Mouse (Mus musculus): ENCODE measurements around the gene Hyal3. TPM values are rescaled to one million over a fixed set of nuclear protein-coding genes. Genes with fewer than 3 reads are reported as not detected.

Hyal3 gene
- polyA plus RNA-seq, 1 experiment from 2014 or later = 1.2 TPM

DNA sequence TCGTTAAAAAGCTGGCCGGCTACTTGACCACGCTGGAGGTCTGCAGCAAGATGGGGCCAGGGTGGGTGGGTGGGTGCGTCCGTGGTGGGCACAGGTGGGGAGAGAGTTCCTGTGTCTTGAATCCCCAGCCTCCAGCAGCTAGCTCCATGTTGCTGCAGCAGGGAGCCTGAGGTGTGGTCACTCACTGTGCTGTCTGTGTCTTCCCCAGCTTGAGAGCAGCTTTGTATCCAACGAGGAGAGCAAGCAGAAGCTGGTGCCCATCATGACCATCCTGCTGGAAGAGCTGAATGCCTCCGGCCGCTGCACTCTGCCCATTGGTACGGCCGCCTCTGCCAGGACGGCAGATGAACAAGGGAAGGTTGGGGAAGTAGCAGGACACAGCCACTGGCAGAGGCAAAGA lies 37.3 kb upstream of the Hyal3 start:
- Histone ChIP-seq H3K9me3 (replicated peaks) (no peaks in the 10 kb centered on the region), H3K27ac (no peak overlapping the region), H3K4me3 (no peak overlapping the region), H3K4me2 (replicated peaks) (peak overlapping the region; percentile 83; the same call in 1 of the 2 replicates), H3K9ac (no peak overlapping the region), H3K4me1 (peaks cover 43% of the 10 kb centered on the region), H3K36me3 (peaks cover 38% of the 10 kb centered on the region), H3K27me3 (peaks cover under 1% of the 10 kb centered on the region; the same call in 1 of the 2 replicates)
- no peak for ATAC-seq (ENCODE audit: low FRiP score)
- WGBS = 89% methylated on average over 11 of the region's 11 CpGs

DNA sequence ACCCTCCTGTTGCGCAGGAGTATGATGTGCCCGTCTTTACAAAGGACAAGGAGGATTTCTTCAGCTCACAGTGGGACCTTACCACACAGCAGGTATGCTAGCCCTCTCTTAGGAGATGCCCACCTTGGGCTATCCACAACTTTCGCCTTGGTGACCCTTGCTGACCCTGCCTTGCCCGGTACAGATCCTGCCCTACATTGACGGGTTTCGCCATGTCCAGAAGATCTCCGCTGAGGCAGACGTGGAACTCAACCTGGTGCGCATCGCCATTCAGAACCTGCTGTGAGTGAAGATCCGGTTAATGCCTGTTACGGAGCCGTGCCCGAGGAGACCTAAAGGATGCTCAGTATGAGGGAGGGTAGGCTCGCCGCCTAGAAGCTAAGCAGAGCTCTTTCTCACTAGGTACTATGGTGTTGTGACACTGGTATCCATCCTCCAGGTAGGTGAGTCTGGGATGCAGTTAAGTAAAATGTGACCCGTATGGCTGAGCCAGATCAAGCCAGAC lies 36.4 kb upstream of the Hyal3 start:
- Histone ChIP-seq H3K4me3 (no peak overlapping the region), H3K9ac (no peak overlapping the region), H3K4me1 (peaks cover 43% of the 10 kb centered on the region), H3K27ac (no peak overlapping the region), H3K36me3 (peaks cover 28% of the 10 kb centered on the region), H3K9me3 (replicated peaks) (no peaks in the 10 kb centered on the region), H3K4me2 (replicated peaks) (no peak overlapping the region), H3K27me3 (peaks cover 10% of the 10 kb centered on the region)
- no peak for ATAC-seq (ENCODE audit: low FRiP score)
- 93% methylated on average over 17 of the region's 17 CpGs for WGBS

DNA sequence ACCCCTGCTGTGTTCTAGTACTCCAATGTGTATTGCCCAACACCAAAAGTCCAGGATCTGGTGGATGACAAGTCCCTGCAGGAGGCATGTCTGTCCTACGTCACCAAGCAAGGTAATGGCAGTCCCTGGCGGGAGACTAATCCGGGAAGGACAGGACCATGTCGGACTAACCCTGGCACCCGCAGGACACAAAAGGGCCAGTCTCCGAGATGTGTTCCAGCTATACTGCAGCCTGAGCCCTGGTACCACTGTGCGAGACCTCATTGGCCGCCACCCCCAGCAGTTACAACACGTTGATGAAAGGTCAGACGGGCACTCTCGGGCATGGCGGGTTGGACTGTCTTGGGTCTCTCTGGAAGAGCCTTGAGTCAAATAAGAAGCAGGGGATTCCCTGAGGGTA lies 35.9 kb upstream of the Hyal3 start:
- ATAC-seq (ENCODE audit: low FRiP score) = no peak
- H3K36me3 ChIP-seq = peaks cover 24% of the 10 kb centered on the region
- no peaks in the 10 kb centered on the region for H3K9me3 ChIP-seq (replicated peaks)
- H3K27ac ChIP-seq = no peak overlapping the region
- H3K4me2 ChIP-seq (replicated peaks) = no peak overlapping the region
- H3K4me1 ChIP-seq = peaks cover 43% of the 10 kb centered on the region
- H3K4me3 ChIP-seq = no peak overlapping the region
- H3K9ac ChIP-seq = no peak overlapping the region
- H3K27me3 ChIP-seq = peaks cover 14% of the 10 kb centered on the region
- 94% methylated on average over 12 of the region's 12 CpGs for WGBS

DNA sequence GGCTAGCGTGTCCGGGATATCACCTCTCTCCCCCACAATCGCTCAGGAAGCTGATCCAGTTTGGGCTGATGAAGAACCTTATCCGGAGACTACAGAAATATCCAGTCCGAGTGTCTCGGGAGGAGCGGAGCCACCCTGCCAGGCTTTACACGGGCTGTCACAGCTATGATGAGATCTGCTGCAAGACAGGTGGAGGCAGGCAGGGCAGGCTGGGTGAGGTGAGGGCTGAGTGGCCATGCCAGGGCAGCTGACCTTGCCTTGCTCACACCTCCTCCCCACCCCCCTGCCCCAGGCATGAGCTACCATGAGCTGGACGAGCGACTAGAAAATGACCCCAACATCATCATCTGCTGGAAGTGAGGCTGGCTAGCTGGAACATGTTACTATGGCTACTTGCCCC lies 35.4 kb upstream of the Hyal3 start:
- H3K27ac ChIP-seq = no peak overlapping the region
- H3K9me3 ChIP-seq (replicated peaks) = no peaks in the 10 kb centered on the region
- H3K36me3 ChIP-seq = peaks cover 20% of the 10 kb centered on the region
- H3K4me3 ChIP-seq = no peak overlapping the region
- no peak overlapping the region for H3K4me2 ChIP-seq (replicated peaks)
- WGBS = 86% methylated on average over 10 of the region's 10 CpGs
- ATAC-seq (ENCODE audit: low FRiP score) = no peak
- no peak overlapping the region; the same call in 1 of the 2 replicates for H3K9ac ChIP-seq
- peaks cover 43% of the 10 kb centered on the region for H3K4me1 ChIP-seq
- peaks cover 19% of the 10 kb centered on the region for H3K27me3 ChIP-seq

DNA sequence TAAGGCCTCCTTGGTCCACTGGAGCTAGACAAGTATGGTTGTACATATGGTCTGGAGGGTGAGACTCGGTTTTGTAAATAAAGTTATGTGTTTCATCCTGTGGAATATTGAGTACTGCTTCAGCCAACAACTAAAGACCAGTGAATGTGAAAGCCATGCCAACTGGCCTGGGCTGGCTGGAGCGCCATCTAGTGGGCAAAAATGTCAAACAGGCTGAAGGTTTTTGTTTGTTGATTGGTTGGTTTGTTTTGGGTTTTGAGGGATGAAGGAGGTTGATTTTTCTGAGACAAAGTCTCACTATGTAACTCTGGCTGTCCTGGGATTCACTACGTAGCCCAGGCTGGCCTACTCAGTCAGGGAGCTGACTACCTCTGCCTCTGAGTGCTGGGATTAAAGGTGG lies 35.0 kb upstream of the Hyal3 start:
- peaks cover 43% of the 10 kb centered on the region for H3K4me1 ChIP-seq
- no peak overlapping the region for H3K9ac ChIP-seq
- no peaks in the 10 kb centered on the region for H3K9me3 ChIP-seq (replicated peaks)
- H3K4me3 ChIP-seq = no peak overlapping the region
- H3K4me2 ChIP-seq (replicated peaks) = no peak overlapping the region
- peaks cover 23% of the 10 kb centered on the region for H3K27me3 ChIP-seq
- WGBS = 3% methylated on average over 3 of the region's 3 CpGs
- H3K27ac ChIP-seq = no peak overlapping the region
- peaks cover 20% of the 10 kb centered on the region for H3K36me3 ChIP-seq
- no peak for ATAC-seq (ENCODE audit: low FRiP score)

DNA sequence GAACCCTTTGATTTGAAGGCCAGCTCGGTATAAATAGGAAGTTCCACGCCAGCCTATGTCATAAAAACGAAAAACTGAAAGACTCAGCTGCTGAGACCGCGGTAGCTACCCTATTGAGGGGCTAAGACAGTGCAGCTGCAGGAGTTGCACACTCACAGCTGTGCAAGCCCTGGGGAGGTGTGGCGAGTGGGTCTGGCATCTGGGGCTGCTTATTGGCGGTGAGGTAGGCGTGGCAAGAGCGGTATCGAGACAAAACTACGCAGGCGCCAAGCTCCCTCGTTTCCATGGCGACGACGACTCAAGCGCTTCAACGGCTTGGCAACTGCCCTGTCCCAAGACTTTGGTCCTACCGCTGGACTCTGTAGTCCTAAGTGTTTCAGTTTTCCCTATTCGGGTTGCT lies 33.6 kb upstream of the Hyal3 start, which contains the start of gene Zmynd10:
TSS of gene Zmynd10 (plus strand) at position 273 of the 400 bp plus-strand sequence.
- H3K27ac ChIP-seq = peak within 1 kb of the TSS; percentile 52
- H3K27me3 ChIP-seq = peaks cover 37% of the 10 kb centered on the region
- peak within 1 kb of the TSS; percentile 46 for H3K4me2 ChIP-seq (replicated peaks)
- ATAC-seq (ENCODE audit: low FRiP score) = peak; percentile 66
- peak within 1 kb of the TSS; percentile 33; the same call in 1 of the 2 replicates for H3K9ac ChIP-seq
- H3K4me3 ChIP-seq = peak within 1 kb of the TSS; percentile 7; the same call in 1 of the 2 replicates
- peaks cover 48% of the 10 kb centered on the region for H3K4me1 ChIP-seq
- H3K9me3 ChIP-seq (replicated peaks) = no peaks in the 10 kb centered on the region
- 4% methylated on average over 20 of the region's 20 CpGs for WGBS
- H3K36me3 ChIP-seq = peaks cover 20% of the 10 kb centered on the region

DNA sequence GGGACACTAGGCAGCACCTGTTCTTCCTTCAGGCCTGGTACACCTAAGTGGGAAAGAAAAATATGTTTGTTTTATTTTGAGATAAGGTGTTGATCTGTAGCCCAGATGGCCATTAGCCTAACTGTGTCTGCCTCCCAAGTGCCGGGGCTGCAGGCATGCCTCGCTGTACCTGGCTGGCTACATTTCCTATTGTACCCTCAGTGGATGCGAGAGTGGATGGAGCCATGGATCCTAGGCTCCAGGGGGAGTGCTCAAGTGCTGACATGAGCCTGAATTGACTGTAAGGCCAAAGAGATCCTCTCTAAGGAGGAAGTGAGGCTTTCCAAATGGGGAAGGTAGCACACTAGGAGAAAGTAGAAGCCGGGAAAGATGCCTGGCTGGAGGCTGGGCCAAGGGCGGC lies 32.7 kb upstream of the Hyal3 start:
- H3K9ac ChIP-seq = no peak overlapping the region
- H3K27me3 ChIP-seq = peaks cover 46% of the 10 kb centered on the region
- peaks cover 20% of the 10 kb centered on the region for H3K36me3 ChIP-seq
- H3K9me3 ChIP-seq (replicated peaks) = no peaks in the 10 kb centered on the region
- 85% methylated on average over 5 of the region's 5 CpGs for WGBS
- H3K4me1 ChIP-seq = peaks cover 41% of the 10 kb centered on the region
- no peak for ATAC-seq (ENCODE audit: low FRiP score)
- H3K27ac ChIP-seq = no peak overlapping the region
- H3K4me3 ChIP-seq = no peak overlapping the region
- H3K4me2 ChIP-seq (replicated peaks) = no peak overlapping the region

DNA sequence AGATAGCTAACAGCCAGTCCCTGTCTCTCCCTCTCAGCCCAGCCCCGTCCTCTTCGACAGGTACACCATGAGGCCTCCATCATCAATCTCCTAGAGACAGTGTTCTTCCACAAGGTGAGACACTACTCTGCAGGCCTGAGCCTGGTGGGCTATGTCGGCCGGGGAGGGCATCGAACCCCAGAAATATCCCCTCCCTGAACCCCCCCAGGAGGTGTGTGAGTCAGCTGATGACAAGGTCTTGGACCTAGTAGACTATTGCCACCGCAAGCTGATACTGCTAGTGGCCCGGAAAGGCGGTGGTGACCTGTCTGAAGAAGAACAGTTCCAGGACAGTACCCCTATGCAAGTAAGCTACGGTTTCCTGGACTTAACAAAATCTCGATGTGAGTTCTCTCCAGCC lies 31.8 kb upstream of the Hyal3 start:
- Histone ChIP-seq H3K4me1 (peaks cover 43% of the 10 kb centered on the region), H3K4me3 (no peak overlapping the region), H3K36me3 (peaks cover 13% of the 10 kb centered on the region), H3K9me3 (replicated peaks) (no peaks in the 10 kb centered on the region), H3K27me3 (peaks cover 48% of the 10 kb centered on the region), H3K4me2 (replicated peaks) (no peak overlapping the region), H3K27ac (no peak overlapping the region), H3K9ac (no peak overlapping the region)
- ATAC-seq (ENCODE audit: low FRiP score) = no peak
- 87% methylated on average over 10 of the region's 10 CpGs for WGBS

DNA sequence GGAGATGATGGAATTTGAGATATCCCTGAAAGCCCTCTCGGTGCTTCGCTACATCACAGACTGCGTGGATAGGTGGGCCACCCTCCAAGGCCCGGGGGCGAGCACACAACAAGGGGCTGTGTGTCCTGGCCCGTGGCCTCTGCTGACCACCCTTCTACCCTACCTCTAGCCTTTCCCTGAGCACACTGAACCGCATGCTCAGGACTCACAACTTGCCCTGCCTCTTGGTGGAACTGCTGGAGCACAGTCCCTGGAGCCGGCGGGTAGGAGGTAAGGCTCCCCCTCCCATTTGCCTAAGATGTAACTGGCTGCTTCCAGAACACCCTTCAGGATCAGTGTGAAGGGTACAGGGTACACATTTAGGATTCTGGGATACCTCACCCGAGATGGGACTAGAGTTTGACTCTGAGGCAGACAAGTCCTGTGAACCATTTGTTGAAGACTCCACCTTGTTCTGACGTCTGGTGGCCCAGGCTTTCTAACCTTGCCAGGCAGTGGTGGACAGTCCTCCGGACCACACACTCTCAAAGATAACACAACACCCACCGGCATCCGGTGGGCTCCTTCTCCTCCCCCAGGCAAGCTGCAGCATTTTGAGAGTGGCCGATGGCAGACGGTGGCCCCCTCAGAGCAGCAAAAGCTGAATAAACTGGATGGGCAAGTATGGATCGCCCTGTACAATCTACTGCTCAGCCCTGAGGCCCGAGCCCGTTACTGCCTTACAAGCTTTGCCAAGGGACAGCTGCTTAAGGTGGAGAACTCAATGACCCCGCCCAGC lies 31.1 kb upstream of the Hyal3 start:
- no peak overlapping the region for H3K4me3 ChIP-seq
- 81% methylated on average over 20 of the region's 20 CpGs for WGBS
- no peak for ATAC-seq (ENCODE audit: low FRiP score)
- peaks cover 48% of the 10 kb centered on the region for H3K27me3 ChIP-seq
- H3K4me1 ChIP-seq = peaks cover 44% of the 10 kb centered on the region
- H3K9ac ChIP-seq = no peak overlapping the region
- H3K4me2 ChIP-seq (replicated peaks) = no peak overlapping the region
- no peaks in the 10 kb centered on the region for H3K9me3 ChIP-seq (replicated peaks)
- H3K36me3 ChIP-seq = peaks cover 7% of the 10 kb centered on the region
- no peak overlapping the region for H3K27ac ChIP-seq

DNA sequence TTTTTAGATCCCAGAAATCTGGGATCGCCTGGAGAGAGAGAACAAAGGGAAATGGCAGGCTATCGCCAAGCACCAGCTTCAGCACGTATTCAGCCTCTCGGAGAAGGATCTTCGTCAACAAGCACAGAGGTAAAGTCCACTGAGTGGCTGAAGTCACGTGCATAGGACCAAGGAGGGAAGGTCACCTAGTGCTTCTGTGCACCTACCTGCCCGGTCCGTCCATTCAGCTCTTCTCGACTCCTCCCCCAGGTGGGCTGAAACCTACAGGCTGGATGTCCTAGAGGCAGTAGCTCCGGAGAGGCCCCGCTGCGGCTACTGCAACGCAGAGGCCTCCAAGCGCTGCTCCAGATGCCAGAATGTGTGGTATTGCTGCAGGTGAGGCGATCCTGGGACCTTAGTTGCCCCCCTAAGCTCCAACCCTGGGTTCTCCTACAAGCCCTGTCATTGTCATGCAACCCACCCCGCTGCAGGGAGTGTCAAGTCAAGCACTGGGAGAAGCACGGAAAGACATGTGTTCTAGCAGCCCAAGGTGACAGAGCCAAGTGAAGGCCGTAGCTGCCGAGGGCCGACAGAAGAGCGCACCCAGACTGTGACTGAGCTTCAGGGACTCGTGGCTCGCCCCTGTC lies 30.0 kb upstream of the Hyal3 start:
- ATAC-seq (ENCODE audit: low FRiP score) = no peak
- peaks cover 49% of the 10 kb centered on the region for H3K4me1 ChIP-seq
- no peak overlapping the region for H3K27ac ChIP-seq

DNA sequence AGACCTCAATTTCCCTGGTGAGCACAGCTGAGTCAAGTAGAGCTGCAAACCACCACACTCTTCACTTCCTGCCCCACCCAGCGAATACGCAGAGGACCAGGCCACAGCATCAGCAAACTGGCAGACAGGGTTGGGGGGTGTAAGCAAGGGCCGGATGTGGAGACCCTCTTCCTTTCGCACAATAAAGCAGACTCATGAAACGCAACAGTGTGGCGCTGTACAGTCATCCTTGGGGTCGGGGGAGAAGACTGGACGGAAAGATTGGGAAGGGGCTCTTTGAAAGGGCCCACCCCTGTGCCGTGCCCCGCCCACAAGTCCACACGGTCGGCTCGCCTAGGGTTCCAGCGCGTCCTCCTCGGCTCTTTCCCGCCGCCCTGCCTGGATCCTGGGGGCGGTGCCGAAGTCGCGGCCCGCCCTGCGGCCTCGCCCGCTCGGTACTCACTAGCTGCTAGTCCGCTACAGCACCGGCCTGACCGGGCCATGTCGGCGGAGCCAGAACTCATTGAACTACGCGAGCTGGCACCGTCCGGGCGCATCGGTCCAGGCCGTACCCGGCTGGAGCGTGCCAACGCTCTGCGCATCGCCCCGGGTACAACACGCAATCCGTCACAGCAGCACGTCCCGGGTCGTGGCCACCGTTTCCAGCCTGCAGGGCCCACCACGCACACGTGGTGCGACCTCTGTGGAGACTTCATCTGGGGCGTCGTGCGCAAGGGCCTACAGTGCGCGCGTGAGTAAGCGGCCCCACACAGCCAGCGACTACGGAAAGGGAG lies 29.3 kb upstream of the Hyal3 start, which contains the start of gene Rassf1:
TSS of gene Rassf1 (plus strand) at position 439 of the 773 bp plus-strand sequence.
- under 1% methylated on average over 63 of the region's 63 CpGs for WGBS
- peaks cover 49% of the 10 kb centered on the region for H3K4me1 ChIP-seq
- peak within 1 kb of the TSS; percentile 34 for H3K4me3 ChIP-seq
- H3K36me3 ChIP-seq = no peaks in the 10 kb centered on the region
- H3K27me3 ChIP-seq = peaks cover 48% of the 10 kb centered on the region
- H3K9me3 ChIP-seq (replicated peaks) = no peaks in the 10 kb centered on the region
- peak within 1 kb of the TSS; percentile 62 for H3K4me2 ChIP-seq (replicated peaks)
- peak within 1 kb of the TSS; percentile 51 for H3K9ac ChIP-seq
- no peak within 1 kb of the TSS for H3K27ac ChIP-seq
- ATAC-seq (ENCODE audit: low FRiP score) = no peak

More for the DNA sequence above, 30.0 kb upstream of the Hyal3 start:
- H3K36me3 ChIP-seq = no peaks in the 10 kb centered on the region
- no peaks in the 10 kb centered on the region for H3K9me3 ChIP-seq (replicated peaks)
- H3K27me3 ChIP-seq = peaks cover 48% of the 10 kb centered on the region
- H3K9ac ChIP-seq = peak overlapping the region; percentile 51; the same call in 1 of the 2 replicates
- 21% methylated on average over 23 of the region's 23 CpGs for WGBS
- H3K4me3 ChIP-seq = peak overlapping the region; percentile 34; the same call in 1 of the 2 replicates
- H3K4me2 ChIP-seq (replicated peaks) = peak overlapping the region; percentile 62

DNA sequence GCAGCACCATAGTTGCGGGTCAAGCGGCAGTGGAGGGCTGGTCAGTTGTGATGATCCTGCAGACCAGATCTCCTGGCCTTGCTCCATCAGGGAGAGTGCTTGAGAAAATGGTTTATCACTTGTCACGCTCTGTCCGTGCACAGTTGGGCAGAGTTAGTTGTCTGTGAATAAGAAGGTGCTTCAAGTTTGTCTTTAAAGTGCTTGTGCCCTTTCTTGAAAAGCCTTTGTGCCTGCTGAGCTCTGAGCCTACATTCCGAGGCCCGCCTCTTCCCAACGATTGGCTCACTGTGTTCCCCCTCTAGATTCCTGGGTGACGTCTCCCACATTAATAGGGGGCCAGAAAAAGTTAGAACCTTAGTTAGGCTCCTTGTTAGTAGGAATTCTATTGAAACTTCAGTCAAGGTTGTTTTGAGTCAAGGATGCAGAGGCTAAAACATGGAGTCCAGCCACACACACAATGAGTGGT lies 28.7 kb upstream of the Hyal3 start:
- H3K9me3 ChIP-seq (replicated peaks) = no peaks in the 10 kb centered on the region
- no peaks in the 10 kb centered on the region for H3K36me3 ChIP-seq
- no peak for ATAC-seq (ENCODE audit: low FRiP score)
- no peak overlapping the region for H3K27ac ChIP-seq
- peak overlapping the region; percentile 62 for H3K4me2 ChIP-seq (replicated peaks)
- 3% methylated on average over 8 of the region's 8 CpGs for WGBS
- peak overlapping the region; percentile 34 for H3K4me3 ChIP-seq
- H3K4me1 ChIP-seq = peaks cover 48% of the 10 kb centered on the region
- H3K9ac ChIP-seq = peak overlapping the region; percentile 51
- peaks cover 48% of the 10 kb centered on the region for H3K27me3 ChIP-seq

Measured in hindbrain, embryonic 12.5 days (tissue).